Mouse (Mus musculus) lung, postnatal 0 days (tissue): ENCODE results near the gene Gfra1. TPM values are rescaled to one million over a fixed set of nuclear protein-coding genes. Genes with fewer than 3 reads are reported as not detected.
A peak's percentile ranks its signal among the peaks of the same experiment; 100 is the strongest.

ENCODE experiments used
- ATAC-seq: fragments of 200-750 bp; cut with Nextera tagmentation; 2 replicates; pipeline ENCODE4 v1.8.0; 2017; ENCODE audit warnings: moderate library complexity
- DNase-seq: peaks from one replicate; pipeline ENCODE4 v3.0.0-alpha.2; 2016; ENCODE audit warnings: low spot score
- H3K27ac ChIP-seq: fragments of 300-500 bp; sonication (generic); 2 replicates; pipeline ENCODE4 v1.5.1; 2014; ENCODE audit warnings: antibody characterized with exemption, mild to moderate bottlenecking, low read length, mixed read lengths
- H3K27me3 ChIP-seq: fragments of 300-500 bp; sonication (generic); replicated peaks from 2 replicates; pipeline ENCODE4 v1.6.1; 2014; ENCODE audit warnings: low read length, mixed read lengths; ENCODE audit not compliant: insufficient read depth
- H3K36me3 ChIP-seq: fragments of 300-500 bp; sonication (generic); 2 replicates; pipeline ENCODE4 v1.6.1; 2014; ENCODE audit warnings: low read length, mixed read lengths; ENCODE audit not compliant: insufficient read depth
- H3K4me1 ChIP-seq: fragments of 300-500 bp; sonication (generic); 2 replicates; pipeline ENCODE4 v1.6.1; 2014; ENCODE audit warnings: antibody characterized with exemption, low read depth, low read length, mixed read lengths; ENCODE audit not compliant: insufficient read depth
- H3K4me2 ChIP-seq: fragments of 300-500 bp; sonication (generic); replicated peaks from 2 replicates; pipeline ENCODE4 v1.6.1; 2014; ENCODE audit warnings: low read depth, mild to moderate bottlenecking, low read length, moderate library complexity, mixed read lengths
- H3K4me3 ChIP-seq: fragments of 300-500 bp; sonication (generic); 2 replicates; pipeline ENCODE4 v1.5.1; 2014; ENCODE audit warnings: low read depth, low read length
- H3K9ac ChIP-seq: fragments of 300-500 bp; sonication (generic); replicated peaks from 2 replicates; pipeline ENCODE4 v1.6.1; 2014; ENCODE audit warnings: low read depth, mild to moderate bottlenecking
- H3K9me3 ChIP-seq: fragments of 300-500 bp; sonication (generic); 2 replicates; pipeline ENCODE4 v1.6.1; 2016; ENCODE audit warnings: low read length, mixed read lengths
- CTCF ChIP-seq: IDR thresholded peaks from 2 replicates; pipeline ENCODE4 v1.5.1; 2016; ENCODE audit warnings: antibody characterized with exemption, mild to moderate bottlenecking
- EP300 ChIP-seq: IDR thresholded peaks from 2 replicates; pipeline ENCODE4 v1.6.1; 2016; ENCODE audit warnings: antibody characterized with exemption, mild to moderate bottlenecking, control low read depth
- WGBS: fragments of 180-500 bp; shearing (Covaris S2); extraction: QIAGEN DNeasy Blood & Tissue Kit; methylation state at CpG from one replicate; pipeline ENCODE4 v1.1.7; 2014; 5-methylcytosine and 5-hydroxymethylcytosine counted together
- polyA plus RNA-seq: library from polyadenylated mRNA; unstranded; fragments of >200 nt; fragmentation: Nextera tagmentation; extraction: Ambion mirVana; gene quantifications from 2 replicates; pipeline ENCODE4 v1.2.1, GENCODE M21; 2015

Gene Gfra1
- polyA plus RNA-seq, 1 experiment from 2014 or later: 6.2 TPM

DNA sequence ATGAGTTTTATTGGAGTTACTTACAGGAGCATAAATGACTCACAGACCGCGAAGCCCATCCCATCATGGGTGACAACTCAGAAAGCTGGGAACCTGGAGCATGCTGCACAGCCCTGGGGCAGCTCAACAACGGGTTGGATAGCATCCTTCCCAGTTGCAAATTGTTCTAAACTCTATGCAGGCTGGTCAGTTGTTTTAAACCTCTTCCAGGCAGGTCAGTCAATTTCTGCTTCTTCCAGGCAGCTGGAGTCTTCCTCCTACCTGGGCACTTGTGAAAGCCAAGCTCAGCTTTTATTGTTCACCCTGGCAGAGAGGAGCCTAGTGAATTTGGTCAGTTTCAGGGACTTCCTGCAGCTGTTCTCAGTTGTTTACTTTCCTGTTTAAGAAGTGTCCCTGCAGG is 18.5 kb upstream of the Gfra1 start:
- Histone ChIP-seq H3K9ac (no peak overlapping the region), H3K4me3 (no peak overlapping the region), H3K4me1 (no peaks in the 10 kb centered on the region), H3K27me3 (no peaks in the 10 kb centered on the region), H3K4me2 (no peak overlapping the region), H3K27ac (no peak overlapping the region), H3K36me3 (no peaks in the 10 kb centered on the region), H3K9me3 (no peaks in the 10 kb centered on the region)
- ATAC-seq (no peak), DNase-seq (no peak)
- 86% methylated on average over 3 of the region's 3 CpGs for WGBS
- TF ChIP-seq CTCF (no peak), EP300 (no peak)

DNA sequence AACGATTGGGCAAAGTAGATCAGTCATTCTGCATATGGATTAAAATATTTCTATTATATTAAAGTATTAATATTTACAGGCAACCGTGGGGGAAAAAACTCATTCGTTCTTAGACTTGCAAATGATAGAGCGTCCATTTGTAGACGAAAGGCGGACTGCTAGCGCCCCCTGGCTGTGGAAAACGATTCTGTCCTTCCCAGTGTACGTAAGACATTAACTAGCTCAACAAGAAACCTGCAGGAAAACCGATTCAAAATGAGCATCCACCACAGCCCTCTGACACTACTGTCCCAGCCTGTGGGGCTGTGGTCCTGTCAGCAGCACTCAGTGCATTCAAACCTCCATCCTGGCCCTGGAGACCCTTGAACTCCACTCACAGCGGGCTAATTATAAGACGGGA is 13.7 kb upstream of the Gfra1 start:
- DNase-seq: peak; percentile 83
- ATAC-seq: peak; percentile 56

DNA sequence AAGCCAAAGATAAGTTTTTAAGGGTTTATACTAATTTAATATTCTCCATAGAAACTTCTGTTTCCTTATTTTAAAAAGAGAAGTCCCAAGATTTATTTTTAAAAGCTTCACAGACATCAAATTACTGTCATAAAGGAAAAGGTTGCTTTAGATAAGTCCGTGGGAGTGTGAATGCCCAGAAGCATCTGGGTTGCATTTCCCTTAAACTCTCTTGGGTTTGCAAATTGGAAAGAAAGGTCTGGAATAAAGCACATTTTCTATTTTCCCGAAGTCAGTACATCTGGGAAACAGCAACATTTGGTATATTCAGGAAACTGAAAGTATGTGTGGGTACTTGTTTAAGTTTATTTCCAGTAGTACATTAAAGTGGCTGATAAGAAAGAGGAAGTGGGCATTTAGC is 12.6 kb upstream of the Gfra1 start:
- WGBS: 40% methylated on average over 2 of the region's 2 CpGs
- no peaks in the 10 kb centered on the region for H3K27me3 ChIP-seq
- DNase-seq: peak; percentile 14

More for the DNA sequence above, 13.7 kb upstream of the Gfra1 start:
- no peak overlapping the region for H3K27ac ChIP-seq
- no peaks in the 10 kb centered on the region for H3K9me3 ChIP-seq
- no peak overlapping the region for H3K4me3 ChIP-seq
- no peaks in the 10 kb centered on the region for H3K27me3 ChIP-seq
- no peak overlapping the region for H3K9ac ChIP-seq
- TF ChIP-seq EP300: no peak
- peak; percentile 91 for TF ChIP-seq CTCF
- H3K36me3 ChIP-seq: no peaks in the 10 kb centered on the region
- 14% methylated on average over 12 of the region's 12 CpGs for WGBS
- no peaks in the 10 kb centered on the region for H3K4me1 ChIP-seq
- no peak overlapping the region for H3K4me2 ChIP-seq

DNA sequence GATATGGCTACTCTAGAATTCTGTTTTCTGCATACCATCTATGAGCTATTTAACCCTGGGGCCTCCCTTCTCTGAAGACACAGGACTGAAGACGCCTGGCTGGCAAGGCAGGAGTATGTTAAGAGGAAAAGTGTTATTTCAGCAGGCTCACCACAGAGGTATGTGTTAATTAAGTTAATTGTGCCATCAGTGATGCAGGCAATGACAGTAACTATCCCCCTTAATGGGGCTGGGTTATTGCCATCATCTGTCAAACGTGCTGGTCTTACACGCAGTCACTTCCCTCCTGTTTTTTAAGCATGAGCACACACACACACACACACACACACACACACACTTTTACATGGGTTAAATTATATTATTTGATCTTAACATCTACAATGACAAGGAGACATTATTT is 8.0 kb upstream of the Gfra1 start:
- Histone ChIP-seq H3K27me3 (no peaks in the 10 kb centered on the region), H3K4me2 (no peak overlapping the region), H3K9me3 (no peaks in the 10 kb centered on the region), H3K27ac (no peak overlapping the region), H3K9ac (no peak overlapping the region), H3K4me3 (no peak overlapping the region), H3K4me1 (no peaks in the 10 kb centered on the region), H3K36me3 (no peaks in the 10 kb centered on the region)
- DNase-seq: no peak
- WGBS: 76% methylated on average over 3 of the region's 3 CpGs
- ATAC-seq: no peak
- TF ChIP-seq CTCF (no peak), EP300 (no peak)

More for the DNA sequence above, 12.6 kb upstream of the Gfra1 start:
- no peaks in the 10 kb centered on the region for H3K36me3 ChIP-seq
- H3K9ac ChIP-seq: no peak overlapping the region
- ATAC-seq: no peak
- no peaks in the 10 kb centered on the region for H3K4me1 ChIP-seq
- H3K9me3 ChIP-seq: no peaks in the 10 kb centered on the region
- H3K4me3 ChIP-seq: no peak overlapping the region
- H3K4me2 ChIP-seq: no peak overlapping the region
- no peak overlapping the region for H3K27ac ChIP-seq
- TF ChIP-seq EP300: no peak
- no peak for TF ChIP-seq CTCF

DNA sequence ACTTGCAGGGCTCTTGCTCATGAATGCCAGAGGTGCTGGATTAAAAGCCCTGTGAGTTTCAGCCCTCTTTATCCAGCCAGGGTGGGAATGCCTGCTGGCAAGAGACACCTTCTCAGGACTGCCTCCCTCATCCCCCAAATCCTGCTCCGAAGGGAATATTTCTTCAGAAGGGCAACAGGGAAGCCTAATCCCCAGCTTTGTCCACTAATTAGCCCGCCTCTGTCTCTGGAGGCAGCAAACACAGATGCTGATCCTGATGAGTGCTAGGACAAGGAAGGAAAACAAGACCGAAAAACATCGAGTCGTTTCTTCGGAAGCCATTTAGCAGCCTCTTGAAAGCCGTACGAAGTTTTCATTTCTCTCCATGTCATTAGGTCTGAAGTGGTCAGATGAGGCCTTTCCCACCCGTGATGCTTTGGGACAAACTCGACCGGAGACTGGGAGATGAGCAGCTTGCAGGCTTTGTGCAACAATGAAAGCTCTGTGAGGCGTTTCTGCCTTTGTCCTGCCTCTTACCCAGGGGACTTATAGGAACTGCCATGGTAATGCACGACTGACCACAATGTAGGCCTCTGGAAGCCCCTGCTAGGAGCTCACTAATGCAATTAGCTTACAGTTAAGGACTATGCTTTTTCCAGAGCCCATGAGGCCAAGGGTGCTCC is 4.8 kb upstream of the Gfra1 start:
- no peak for DNase-seq
- Histone ChIP-seq H3K9ac (no peak overlapping the region), H3K9me3 (no peaks in the 10 kb centered on the region), H3K4me1 (peaks cover 8% of the 10 kb centered on the region), H3K27me3 (peaks cover 8% of the 10 kb centered on the region; the same call in 1 of the 2 replicates), H3K4me2 (no peak overlapping the region), H3K36me3 (no peaks in the 10 kb centered on the region), H3K4me3 (no peak overlapping the region), H3K27ac (no peak overlapping the region)
- WGBS: 77% methylated on average over 13 of the region's 13 CpGs
- ATAC-seq: no peak
- TF ChIP-seq EP300 (no peak), CTCF (no peak)

DNA sequence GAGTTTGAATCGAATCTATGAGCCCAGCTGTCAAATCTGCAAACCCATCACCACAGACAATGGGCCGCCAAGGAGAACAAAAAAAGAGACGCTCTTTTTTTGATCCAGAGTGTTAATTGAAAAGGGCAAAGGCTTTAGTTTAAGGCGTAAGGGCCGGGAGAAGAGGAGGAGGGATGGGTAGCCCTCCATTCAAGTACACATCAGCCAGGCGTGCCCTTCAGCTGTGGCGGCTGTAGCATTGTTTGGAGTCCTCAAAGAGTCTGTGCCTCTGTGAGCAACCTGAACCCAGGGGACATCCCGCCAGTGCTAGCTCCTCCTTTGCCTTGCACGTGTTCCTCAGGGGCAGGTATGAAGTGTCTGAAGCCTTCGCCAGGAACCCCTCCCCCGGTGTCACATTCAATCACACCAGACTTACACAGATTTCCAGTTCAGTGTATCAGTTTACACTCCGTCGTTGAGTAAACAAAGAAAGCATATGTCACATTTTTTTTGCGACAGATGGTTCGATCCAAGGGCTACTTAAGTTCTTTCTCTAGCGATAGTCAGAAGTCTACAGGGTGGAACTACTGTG is 867 bp upstream of the Gfra1 start:
- Histone ChIP-seq H3K27ac (no peak overlapping the region), H3K27me3 (peaks cover 28% of the 10 kb centered on the region), H3K36me3 (no peaks in the 10 kb centered on the region), H3K4me3 (no peak overlapping the region), H3K9me3 (no peaks in the 10 kb centered on the region), H3K4me1 (peaks cover 18% of the 10 kb centered on the region), H3K9ac (no peak overlapping the region), H3K4me2 (no peak overlapping the region; the same call in 1 of the 2 replicates)
- no peak for TF ChIP-seq EP300
- no peak for TF ChIP-seq CTCF
- no peak for DNase-seq
- WGBS: 2% methylated on average over 16 of the region's 16 CpGs
- no peak for ATAC-seq
